Mouse (Mus musculus) brain, embryonic 14.5 days (tissue): ENCODE measurements at regions not wholly inside any gene's neighbourhood (a gene's known extent, or its start where the extent isn't known, plus 50 kb on each side); places are given as distances from the start of the nearest gene placed in this dataset.

ENCODE experiments used
- CTCF ChIP-seq: fragments of 200-500 bp; IDR thresholded peaks from 2 replicates; pipeline ENCODE4 v1.5.1; 2012; ENCODE audit warnings: inconsistent platforms, mild to moderate bottlenecking, moderate library complexity, borderline replicate concordance; ENCODE audit not compliant: insufficient read depth, insufficient read length; ENCODE audit errors: extremely low read depth
- POLR2A ChIP-seq: fragments of 200-500 bp; IDR thresholded peaks from 2 replicates; pipeline ENCODE4 v1.6.1; 2012; ENCODE audit warnings: mild to moderate bottlenecking, inconsistent platforms, borderline replicate concordance; ENCODE audit not compliant: poor library complexity, insufficient read depth, insufficient read length, severe bottlenecking; ENCODE audit errors: extremely low read depth

- no peak for TF ChIP-seq CTCF
- no peak for TF ChIP-seq POLR2A
Observed at GRCm38 (mm10) chr16:95189114-95189513, 68.2 kb upstream of the Kcnj15 start.
